Mouse (Mus musculus): ENCODE data around the gene Zfp369. TPM values are rescaled to one million over a fixed set of nuclear protein-coding genes. Genes with fewer than 3 reads are reported as not detected.

Zfp369 gene
- 4.4 TPM for polyA plus RNA-seq (2012; fragmentation: generic; extraction: Trizol)
- long read RNA-seq, experiment 1, partial matches to known transcripts = 0 of 6 reads
- long read RNA-seq, experiment 1, other reads (novel, unspliced or antisense) = 3 of 6 reads
- long read RNA-seq, experiment 2, partial matches to known transcripts = 0 of 8 reads
- long read RNA-seq, experiment 2, other reads (novel, unspliced or antisense) = 4 of 8 reads

GRCm38 (mm10) chr13:65278383-65279341 is at the start of gene Zfp369:
TSS of gene Zfp369 (plus strand) at chr13:65278814.
- Histone ChIP-seq H3K4me3 (ENCODE audit: insufficient read depth, poor library complexity, severe bottlenecking) (peak within 1 kb of the TSS; percentile 63), H3K27me3 (ENCODE audit: control insufficient read depth, insufficient read depth, insufficient read length) (no peaks in the 10 kb centered on the region), H3K79me2 (ENCODE audit: control insufficient read depth, insufficient read depth) (peaks cover 10% of the 10 kb centered on the region), H3K79me3 (ENCODE audit: low read depth) (peaks cover 4% of the 10 kb centered on the region), H3K36me3 (ENCODE audit: control insufficient read depth, insufficient read depth) (no peaks in the 10 kb centered on the region), H3ac (ENCODE audit: control insufficient read depth, insufficient read length, low read depth) (peak within 1 kb of the TSS; percentile 82)
- TF ChIP-seq MYOD1 (IDR thresholded peaks at IDR 0.05; ENCODE audit: control insufficient read depth, insufficient read length, low read depth) (no peak), CTCF (IDR thresholded peaks at IDR 0.05; ENCODE audit: control insufficient read depth, insufficient read depth, insufficient read length) (no peak), MAX (IDR thresholded peaks at IDR 0.05) (no peak), MYOG (IDR thresholded peaks at IDR 0.05; ENCODE audit: control insufficient read depth, extremely low read depth, insufficient read length) (no peak), CEBPB (IDR thresholded peaks at IDR 0.05; ENCODE audit: low read depth) (no peak), FOSL1 (IDR thresholded peaks at IDR 0.05; ENCODE audit: insufficient read depth, low read length, poor library complexity, severe bottlenecking) (no peak), USF1 (IDR thresholded peaks at IDR 0.05; ENCODE audit: low read depth) (no peak)

DNA sequence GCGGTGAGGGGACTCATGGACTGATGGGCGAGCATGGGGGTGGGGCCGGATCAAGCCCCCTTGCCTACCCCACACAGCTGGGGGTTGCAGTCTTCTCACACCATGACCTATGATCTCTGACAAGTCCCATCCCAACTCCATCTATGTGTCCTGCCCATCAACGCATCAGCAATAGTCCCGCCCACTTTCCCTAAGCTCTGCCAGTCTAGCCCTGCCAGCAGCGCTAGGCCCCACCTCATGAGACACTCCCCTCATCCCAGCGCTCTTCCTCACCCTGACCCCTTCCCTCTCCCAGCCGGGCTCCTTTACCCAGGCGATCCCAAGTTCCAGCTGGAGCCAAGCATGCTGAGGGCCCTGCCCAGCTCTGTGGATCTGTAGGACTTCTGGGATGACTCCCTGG is 41.4 kb upstream of the Zfp369 start:
- Histone ChIP-seq H3K79me2 (ENCODE audit: control insufficient read depth, insufficient read depth) (no peaks in the 10 kb centered on the region), H3K79me3 (ENCODE audit: low read depth) (no peaks in the 10 kb centered on the region), H3K36me3 (ENCODE audit: control insufficient read depth, insufficient read depth) (no peaks in the 10 kb centered on the region), H3ac (ENCODE audit: control insufficient read depth, insufficient read length, low read depth) (no peak overlapping the region), H3K4me3 (ENCODE audit: insufficient read depth, poor library complexity, severe bottlenecking) (no peak overlapping the region), H3K27me3 (ENCODE audit: control insufficient read depth, insufficient read depth, insufficient read length) (no peaks in the 10 kb centered on the region)
- TF ChIP-seq FOSL1 (IDR thresholded peaks at IDR 0.05; ENCODE audit: insufficient read depth, low read length, poor library complexity, severe bottlenecking) (no peak), MYOD1 (IDR thresholded peaks at IDR 0.05; ENCODE audit: control insufficient read depth, insufficient read length, low read depth) (no peak), MYOG (IDR thresholded peaks at IDR 0.05; ENCODE audit: control insufficient read depth, extremely low read depth, insufficient read length) (no peak), CTCF (IDR thresholded peaks at IDR 0.05; ENCODE audit: control insufficient read depth, insufficient read depth, insufficient read length) (no peak), USF1 (IDR thresholded peaks at IDR 0.05; ENCODE audit: low read depth) (no peak), CEBPB (IDR thresholded peaks at IDR 0.05; ENCODE audit: low read depth) (no peak)

- Histone ChIP-seq H3K4me3 (ENCODE audit: insufficient read depth, poor library complexity, severe bottlenecking) (peak overlapping the region; percentile 44), H3K36me3 (ENCODE audit: control insufficient read depth, insufficient read depth) (no peaks in the 10 kb centered on the region), H3K27me3 (ENCODE audit: control insufficient read depth, insufficient read depth, insufficient read length) (no peaks in the 10 kb centered on the region), H3ac (ENCODE audit: control insufficient read depth, insufficient read length, low read depth) (peak overlapping the region; percentile 61), H3K79me2 (ENCODE audit: control insufficient read depth, insufficient read depth) (no peaks in the 10 kb centered on the region), H3K79me3 (ENCODE audit: low read depth) (no peaks in the 10 kb centered on the region)
- no peak for TF ChIP-seq MYOG (IDR thresholded peaks at IDR 0.05; ENCODE audit: control insufficient read depth, extremely low read depth, insufficient read length)
- no peak for TF ChIP-seq USF1 (IDR thresholded peaks at IDR 0.05; ENCODE audit: low read depth)
- no peak for TF ChIP-seq CEBPB (IDR thresholded peaks at IDR 0.05; ENCODE audit: low read depth)
Measured at GRCm38 (mm10) chr13:65240509-65241098, 38.0 kb upstream of the Zfp369 start.

- H3K36me3 ChIP-seq (ENCODE audit: control insufficient read depth, insufficient read depth) = no peaks in the 10 kb centered on the region
- H3K79me3 ChIP-seq (ENCODE audit: low read depth) = no peaks in the 10 kb centered on the region
- TF ChIP-seq CEBPB (IDR thresholded peaks at IDR 0.05; ENCODE audit: low read depth) = peak; percentile 24
- no peak for TF ChIP-seq USF1 (IDR thresholded peaks at IDR 0.05; ENCODE audit: low read depth)
- no peak for TF ChIP-seq MAX (IDR thresholded peaks at IDR 0.05)
- no peak for TF ChIP-seq MYOD1 (IDR thresholded peaks at IDR 0.05; ENCODE audit: control insufficient read depth, insufficient read length, low read depth)
- TF ChIP-seq MYOG (IDR thresholded peaks at IDR 0.05; ENCODE audit: control insufficient read depth, extremely low read depth, insufficient read length) = no peak
- TF ChIP-seq CTCF (IDR thresholded peaks at IDR 0.05; ENCODE audit: control insufficient read depth, insufficient read depth, insufficient read length) = no peak
- TF ChIP-seq FOSL1 (IDR thresholded peaks at IDR 0.05; ENCODE audit: insufficient read depth, low read length, poor library complexity, severe bottlenecking) = no peak
- peak overlapping the region; percentile 44 for H3K4me3 ChIP-seq (ENCODE audit: insufficient read depth, poor library complexity, severe bottlenecking)
- peak overlapping the region; percentile 75 for H3ac ChIP-seq (ENCODE audit: control insufficient read depth, insufficient read length, low read depth)
- H3K79me2 ChIP-seq (ENCODE audit: control insufficient read depth, insufficient read depth) = no peaks in the 10 kb centered on the region
- no peaks in the 10 kb centered on the region for H3K27me3 ChIP-seq (ENCODE audit: control insufficient read depth, insufficient read depth, insufficient read length)
Measured at GRCm38 (mm10) chr13:65241099-65241626, 37.5 kb upstream of the Zfp369 start.

DNA sequence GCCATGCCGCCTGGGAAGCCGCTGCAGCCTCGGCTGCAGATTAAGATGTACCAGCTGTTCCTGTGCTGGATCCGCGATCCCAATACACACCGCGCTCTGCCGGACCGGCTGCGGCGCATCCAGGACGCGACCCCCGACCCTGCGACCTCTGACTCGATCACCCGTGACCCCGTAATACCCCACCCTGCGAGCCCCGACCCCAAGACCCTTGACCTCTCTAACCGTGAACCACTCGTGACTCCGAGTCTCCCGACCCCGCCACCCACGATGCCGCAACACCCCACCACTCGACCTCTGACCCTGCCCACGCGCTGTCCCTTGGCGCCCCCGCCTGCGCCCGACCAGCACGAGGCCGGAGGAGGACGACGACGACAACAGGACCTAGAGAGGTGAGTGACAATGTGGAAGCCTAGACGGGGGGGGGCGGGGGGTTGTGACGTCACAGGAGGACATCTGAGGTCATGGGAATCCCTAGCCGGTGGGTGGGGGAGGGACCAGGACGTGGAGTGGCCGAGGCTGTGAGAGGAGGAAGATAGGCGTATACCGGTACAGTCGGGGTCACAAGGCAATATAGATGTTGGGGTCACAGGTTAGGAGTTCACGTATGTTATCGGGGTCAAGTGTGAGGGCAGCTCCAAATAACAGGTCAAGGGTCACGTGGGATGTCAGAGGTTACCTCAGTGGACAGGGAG is 36.8 kb upstream of the Zfp369 start:
- TF ChIP-seq MAX (IDR thresholded peaks at IDR 0.05) (no peak), FOSL1 (IDR thresholded peaks at IDR 0.05; ENCODE audit: insufficient read depth, low read length, poor library complexity, severe bottlenecking) (no peak)
- Histone ChIP-seq H3K36me3 (ENCODE audit: control insufficient read depth, insufficient read depth) (no peaks in the 10 kb centered on the region), H3K79me3 (ENCODE audit: low read depth) (no peaks in the 10 kb centered on the region), H3ac (ENCODE audit: control insufficient read depth, insufficient read length, low read depth) (peak overlapping the region; percentile 75), H3K27me3 (ENCODE audit: control insufficient read depth, insufficient read depth, insufficient read length) (no peaks in the 10 kb centered on the region), H3K4me3 (ENCODE audit: insufficient read depth, poor library complexity, severe bottlenecking) (peak overlapping the region; percentile 44), H3K79me2 (ENCODE audit: control insufficient read depth, insufficient read depth) (no peaks in the 10 kb centered on the region)
